Mouse (Mus musculus) intestine, postnatal 0 days (tissue): ENCODE measurements around the gene Plk4. TPM values are rescaled to one million over a fixed set of nuclear protein-coding genes. Genes with fewer than 3 reads are reported as not detected.
A peak's percentile ranks its signal among the peaks of the same experiment; 100 is the strongest.

ENCODE experiments used
- ATAC-seq: fragments of 200-750 bp; cut with Nextera tagmentation; 2 replicates; pipeline ENCODE4 v1.8.0; 2017; ENCODE audit warnings: mild to moderate bottlenecking, moderate TSS enrichment, moderate library complexity
- H3K27ac ChIP-seq: fragments of 300-500 bp; sonication (generic); 2 replicates; pipeline ENCODE4 v1.5.1; 2014; ENCODE audit warnings: mild to moderate bottlenecking, low read depth, low read length, moderate library complexity
- H3K27me3 ChIP-seq: fragments of 300-500 bp; sonication (generic); replicated peaks from 2 replicates; pipeline ENCODE4 v1.6.1; 2014; ENCODE audit warnings: low read length, mixed read lengths; ENCODE audit not compliant: control insufficient read depth, insufficient read depth
- H3K36me3 ChIP-seq: fragments of 300-500 bp; sonication (generic); 2 replicates; pipeline ENCODE4 v1.6.1; 2014; ENCODE audit warnings: mild to moderate bottlenecking, moderate library complexity; ENCODE audit not compliant: control insufficient read depth, insufficient read depth
- H3K4me1 ChIP-seq: fragments of 300-500 bp; sonication (generic); replicated peaks from 2 replicates; pipeline ENCODE4 v1.6.1; 2014; ENCODE audit warnings: antibody characterized with exemption, low read length, mixed read lengths; ENCODE audit not compliant: control insufficient read depth, insufficient read depth
- H3K4me2 ChIP-seq: fragments of 300-500 bp; sonication (generic); replicated peaks from 2 replicates; pipeline ENCODE4 v1.6.1; 2014; ENCODE audit warnings: low read depth, mild to moderate bottlenecking, moderate library complexity
- H3K4me3 ChIP-seq: fragments of 300-500 bp; sonication (generic); 2 replicates; pipeline ENCODE4 v1.5.1; 2014; ENCODE audit warnings: low read depth, low read length
- H3K9ac ChIP-seq: fragments of 300-500 bp; sonication (generic); 2 replicates; pipeline ENCODE4 v1.6.1; 2014; ENCODE audit warnings: mild to moderate bottlenecking, low read depth, low read length
- H3K9me3 ChIP-seq: fragments of 300-500 bp; sonication (generic); 2 replicates; pipeline ENCODE4 v1.6.1; 2016; ENCODE audit warnings: mixed run types; ENCODE audit not compliant: control insufficient read depth
- CTCF ChIP-seq: sonication (generic); IDR thresholded peaks from 2 replicates; pipeline ENCODE4 v1.5.1; 2016; ENCODE audit warnings: low read depth, mild to moderate bottlenecking, control low read depth, antibody characterized with exemption, moderate library complexity
- WGBS: fragments of 180-500 bp; shearing (Covaris S2); extraction: QIAGEN DNeasy Blood & Tissue Kit; methylation state at CpG from one replicate; pipeline ENCODE4 v1.1.7; 2014; 5-methylcytosine and 5-hydroxymethylcytosine counted together
- polyA plus RNA-seq: library from polyadenylated mRNA; unstranded; fragments of >200 nt; fragmentation: Nextera tagmentation; extraction: Ambion mirVana; gene quantifications from 2 replicates; pipeline ENCODE4 v1.2.1, GENCODE M21; 2015

Plk4 gene
- polyA plus RNA-seq, result 9.1 and 10.9 TPM in 2 replicates

DNA sequence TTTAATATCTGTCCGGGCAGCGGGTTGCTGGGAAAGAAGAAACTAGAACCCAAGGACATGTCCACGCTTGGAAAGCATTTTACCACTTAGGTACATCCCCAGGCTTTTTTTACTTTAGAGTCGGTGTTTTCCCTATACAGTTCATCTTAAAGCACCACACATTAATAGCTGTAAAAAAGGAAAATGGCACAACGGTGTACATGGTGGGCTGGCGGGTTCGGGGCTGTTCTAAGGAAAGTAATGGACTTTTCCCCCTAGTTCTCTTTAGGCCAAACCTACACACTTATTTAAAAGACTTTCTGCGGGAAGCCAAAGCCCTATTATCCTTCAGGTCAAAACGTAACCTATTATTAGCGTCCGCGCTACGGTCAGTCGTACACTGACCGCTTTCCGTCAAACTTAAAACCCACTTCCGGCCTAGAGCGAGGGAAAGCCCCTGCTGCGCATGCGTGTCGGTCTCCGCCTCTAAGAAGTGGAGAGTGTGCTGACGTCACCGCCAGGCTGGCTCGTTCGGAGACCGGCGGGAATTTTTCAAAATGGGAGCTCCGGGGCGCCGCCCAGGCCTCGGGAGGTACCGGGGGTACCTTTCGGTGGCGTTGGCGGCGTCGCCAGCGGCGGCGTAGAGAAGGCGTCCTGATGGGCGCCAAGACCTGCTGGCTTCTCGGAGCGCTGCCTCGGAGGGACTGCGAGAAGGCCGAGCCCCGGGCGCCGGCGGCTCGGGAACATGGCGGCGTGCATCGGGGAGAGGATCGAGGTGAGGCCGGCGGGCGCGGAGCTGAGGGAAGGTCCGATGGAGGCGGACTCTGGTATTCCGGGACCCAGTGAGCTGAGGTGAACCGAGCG, at the start of gene Plk4:
TSS of gene Plk4 (plus strand) at position 490 of the 843 bp plus-strand sequence.
- peak within 1 kb of the TSS; percentile 98 for H3K4me2 ChIP-seq
- H3K27ac ChIP-seq, result peak within 1 kb of the TSS; percentile 76
- H3K27me3 ChIP-seq, result no peaks in the 10 kb centered on the region
- peak within 1 kb of the TSS; percentile 70 for H3K9ac ChIP-seq
- peak; percentile 98 for ATAC-seq
- H3K9me3 ChIP-seq, result no peaks in the 10 kb centered on the region
- no peaks in the 10 kb centered on the region for H3K4me1 ChIP-seq
- peak within 1 kb of the TSS; percentile 89 for H3K4me3 ChIP-seq
- H3K36me3 ChIP-seq, result no peaks in the 10 kb centered on the region
- TF ChIP-seq CTCF, result no peak
- WGBS, result 2% methylated on average over 66 of the region's 66 CpGs

DNA sequence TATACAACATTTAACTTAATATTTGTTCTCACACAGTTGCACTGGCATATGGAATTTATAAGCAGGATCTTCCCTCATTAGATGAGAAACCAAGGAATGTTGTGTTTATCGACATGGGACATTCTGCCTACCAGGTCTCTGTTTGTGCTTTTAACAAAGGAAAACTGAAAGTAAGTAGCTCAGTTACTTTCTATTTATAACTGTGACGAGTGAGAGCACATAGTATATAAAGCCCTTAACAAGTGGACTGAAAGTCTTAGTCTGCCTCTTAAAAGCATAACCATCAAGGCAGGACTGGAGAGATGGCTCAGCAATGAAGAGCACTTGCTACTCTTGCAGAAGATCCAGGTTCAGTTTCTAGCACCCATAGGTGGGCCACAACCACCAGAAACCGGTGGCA, 39.1 kb upstream of the Plk4 start:
- Histone ChIP-seq H3K9me3 (no peaks in the 10 kb centered on the region), H3K4me2 (no peak overlapping the region), H3K27me3 (no peaks in the 10 kb centered on the region), H3K36me3 (no peaks in the 10 kb centered on the region), H3K4me3 (no peak overlapping the region), H3K4me1 (no peaks in the 10 kb centered on the region), H3K27ac (no peak overlapping the region), H3K9ac (no peak overlapping the region)
- no peak for TF ChIP-seq CTCF
- WGBS, result 66% methylated on average over 3 of the region's 3 CpGs
- no peak for ATAC-seq

DNA sequence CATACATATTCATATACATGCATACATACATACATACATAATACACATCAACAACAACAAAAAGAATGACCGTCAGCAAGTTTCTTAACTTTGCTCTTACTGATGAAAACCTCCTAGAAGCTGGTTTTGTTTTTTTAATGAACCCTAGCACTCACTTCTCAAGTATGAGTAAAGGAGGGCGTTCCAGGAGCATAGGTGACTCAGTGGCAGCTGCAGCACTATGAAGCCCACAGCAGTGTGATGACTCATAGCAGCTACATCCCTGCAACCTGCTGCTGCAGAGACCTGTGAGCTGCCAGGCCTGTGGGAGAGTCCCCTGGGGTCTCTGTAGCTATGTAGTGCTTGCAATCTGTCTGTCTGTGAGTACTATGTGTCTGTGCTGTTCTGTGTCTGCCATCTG, 38.5 kb upstream of the Plk4 start:
- no peak overlapping the region for H3K9ac ChIP-seq
- H3K27me3 ChIP-seq, result no peaks in the 10 kb centered on the region
- no peaks in the 10 kb centered on the region for H3K36me3 ChIP-seq
- no peaks in the 10 kb centered on the region for H3K9me3 ChIP-seq
- H3K27ac ChIP-seq, result no peak overlapping the region
- H3K4me1 ChIP-seq, result no peaks in the 10 kb centered on the region
- no peak for ATAC-seq
- no peak for TF ChIP-seq CTCF
- no peak overlapping the region for H3K4me3 ChIP-seq
- no peak overlapping the region for H3K4me2 ChIP-seq
- 93% methylated on average over 2 of the region's 2 CpGs for WGBS

DNA sequence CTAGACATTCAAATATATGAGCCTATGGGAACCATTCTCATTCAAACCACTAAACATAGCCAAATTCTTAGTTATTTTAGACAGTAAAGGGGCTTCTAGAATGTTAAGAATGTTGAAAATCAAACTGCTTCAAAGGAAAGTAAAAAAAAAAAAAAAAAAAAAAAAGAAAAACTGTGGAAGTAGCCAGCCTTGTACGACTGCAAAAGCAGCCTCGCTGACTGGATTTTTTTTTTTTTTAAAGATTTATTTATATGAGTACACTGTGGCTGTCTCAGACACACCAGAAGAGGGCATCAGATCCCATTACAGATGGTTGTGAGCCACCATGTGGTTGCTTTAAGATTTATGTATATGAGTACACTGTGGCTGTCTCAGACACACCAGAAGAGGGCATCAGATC, 6.0 kb upstream of the Plk4 start:
- no peaks in the 10 kb centered on the region for H3K27me3 ChIP-seq
- H3K9ac ChIP-seq, result no peak overlapping the region
- H3K4me3 ChIP-seq, result no peak overlapping the region
- 89% methylated on average over 2 of the region's 2 CpGs for WGBS
- no peaks in the 10 kb centered on the region for H3K4me1 ChIP-seq
- 0 out of 2 replicates have a peak, but pooled peaks cover 4% of the 10 kb centered on the region for H3K36me3 ChIP-seq
- H3K9me3 ChIP-seq, result no peaks in the 10 kb centered on the region
- H3K4me2 ChIP-seq, result no peak overlapping the region
- H3K27ac ChIP-seq, result no peak overlapping the region
- ATAC-seq, result no peak
- peak; percentile 12; the same call in 1 of the 2 replicates for TF ChIP-seq CTCF

DNA sequence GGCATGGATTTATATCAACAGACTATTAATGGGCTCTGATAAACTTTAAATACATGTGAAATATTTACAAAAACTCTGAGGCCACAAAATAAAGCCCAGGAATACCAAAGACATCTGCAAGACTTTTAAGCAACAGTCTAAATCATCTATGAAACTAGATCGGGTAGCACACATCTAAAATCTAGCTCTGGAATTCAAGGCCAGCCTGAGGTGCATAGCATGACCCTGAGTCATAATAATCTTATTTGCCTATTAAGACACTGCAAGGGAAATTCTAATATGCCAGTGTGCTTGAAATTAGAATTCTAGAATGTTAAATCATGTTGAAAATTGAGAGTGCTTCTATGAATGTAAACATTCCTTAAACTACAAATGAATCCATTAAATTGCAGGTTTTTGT, 1.8 kb upstream of the Plk4 start:
- no peak for TF ChIP-seq CTCF
- H3K9me3 ChIP-seq, result no peaks in the 10 kb centered on the region

DNA sequence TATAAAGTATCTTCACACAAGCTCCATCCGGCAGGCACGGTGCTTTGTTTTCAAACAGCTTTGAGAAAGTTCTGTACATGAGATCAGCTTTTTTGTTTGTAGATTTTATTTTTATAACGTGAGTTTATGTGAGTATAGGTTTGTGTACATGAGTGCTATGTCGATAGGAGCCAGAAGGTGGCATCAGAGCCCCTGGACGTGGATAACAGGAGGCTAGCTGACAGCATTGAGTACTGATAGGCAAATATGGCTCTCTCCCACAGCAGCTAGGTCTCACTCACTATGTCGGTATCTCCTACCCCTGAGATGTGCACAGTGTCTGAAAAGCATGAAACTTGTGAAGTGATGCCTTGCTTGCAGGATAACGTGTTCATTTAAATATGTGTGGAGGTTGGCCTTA, 1.3 kb upstream of the Plk4 start:
- 43% methylated on average over 7 of the region's 7 CpGs for WGBS
- TF ChIP-seq CTCF, result peak; percentile 81
- no peak for ATAC-seq

More for the DNA sequence above, 1.8 kb upstream of the Plk4 start:
- Histone ChIP-seq H3K4me1 (no peaks in the 10 kb centered on the region), H3K27ac (no peak overlapping the region), H3K4me3 (no peak overlapping the region), H3K9ac (no peak overlapping the region), H3K27me3 (no peaks in the 10 kb centered on the region), H3K36me3 (no peaks in the 10 kb centered on the region), H3K4me2 (no peak overlapping the region)
- WGBS, result 68% methylated on average over 1 of the region's 1 CpGs
- ATAC-seq, result no peak

More for the DNA sequence above, 1.3 kb upstream of the Plk4 start:
- no peaks in the 10 kb centered on the region for H3K27me3 ChIP-seq
- H3K36me3 ChIP-seq, result no peaks in the 10 kb centered on the region
- peak overlapping the region; percentile 98; the same call in 1 of the 2 replicates for H3K4me2 ChIP-seq
- H3K4me3 ChIP-seq, result no peak overlapping the region
- no peaks in the 10 kb centered on the region for H3K4me1 ChIP-seq
- H3K9ac ChIP-seq, result no peak overlapping the region
- no peaks in the 10 kb centered on the region for H3K9me3 ChIP-seq
- no peak overlapping the region for H3K27ac ChIP-seq
